Mouse (Mus musculus): ENCODE data around the gene Lmtk2. TPM values are rescaled to one million over a fixed set of nuclear protein-coding genes. Genes with fewer than 3 reads are reported as not detected.

Lmtk2 gene
- polyA plus RNA-seq, 1 experiment from 2014 or later, result 3.8 TPM

- Histone ChIP-seq H3K9ac (ENCODE audit: low read length) (no peak overlapping the region), H3K4me3 (ENCODE audit: low read depth, low read length) (no peak overlapping the region), H3K27ac (replicated peaks) (no peak overlapping the region), H3K4me2 (replicated peaks; ENCODE audit: low read depth) (no peak overlapping the region), H3K4me1 (replicated peaks; ENCODE audit: control insufficient read depth, insufficient read depth) (no peaks in the 10 kb centered on the region), H3K9me3 (ENCODE audit: control insufficient read depth, low read length) (no peaks in the 10 kb centered on the region), H3K27me3 (ENCODE audit: control insufficient read depth, insufficient read depth, low read length) (no peaks in the 10 kb centered on the region), H3K36me3 (ENCODE audit: control insufficient read depth, insufficient read depth, low read length) (peaks cover 9% of the 10 kb centered on the region)
- no peak for TF ChIP-seq CTCF (IDR thresholded peaks at IDR 0.05; ENCODE audit: low read depth)
- TF ChIP-seq EP300 (optimal IDR thresholded peaks at IDR 0.05), result no peak
- DNase-seq (ENCODE audit: low spot score) (peak; percentile 76), ATAC-seq (ENCODE audit: low FRiP score, low TSS enrichment) (peak; percentile 82)
- WGBS, result 60% methylated on average over 7 of the region's 7 CpGs
Observed at GRCm38 (mm10) chr5:144183647-144184335, 83.6 kb downstream of the Lmtk2 start.

GRCm38 (mm10) chr5:144184350-144185045 lies 84.3 kb downstream of the Lmtk2 start:
- Histone ChIP-seq H3K9ac (ENCODE audit: low read length) (no peak overlapping the region), H3K9me3 (ENCODE audit: control insufficient read depth, low read length) (no peaks in the 10 kb centered on the region), H3K27me3 (ENCODE audit: control insufficient read depth, insufficient read depth, low read length) (no peaks in the 10 kb centered on the region), H3K27ac (replicated peaks) (peak overlapping the region; percentile 45), H3K4me1 (replicated peaks; ENCODE audit: control insufficient read depth, insufficient read depth) (no peaks in the 10 kb centered on the region), H3K4me2 (replicated peaks; ENCODE audit: low read depth) (no peak overlapping the region), H3K36me3 (ENCODE audit: control insufficient read depth, insufficient read depth, low read length) (peaks cover 9% of the 10 kb centered on the region), H3K4me3 (ENCODE audit: low read depth, low read length) (no peak overlapping the region)
- no peak for TF ChIP-seq EP300 (optimal IDR thresholded peaks at IDR 0.05)
- TF ChIP-seq CTCF (IDR thresholded peaks at IDR 0.05; ENCODE audit: low read depth), result no peak
- 79% methylated on average over 21 of the region's 21 CpGs for WGBS
- DNase-seq (ENCODE audit: low spot score) (peak; percentile 44), ATAC-seq (ENCODE audit: low FRiP score, low TSS enrichment) (peak; percentile 53)

GRCm38 (mm10) chr5:144188422-144188821 lies 88.2 kb downstream of the Lmtk2 start:
- H3K36me3 ChIP-seq (ENCODE audit: control insufficient read depth, insufficient read depth, low read length), result peaks cover 9% of the 10 kb centered on the region
- no peak overlapping the region for H3K9ac ChIP-seq (ENCODE audit: low read length)
- H3K4me2 ChIP-seq (replicated peaks; ENCODE audit: low read depth), result no peak overlapping the region
- no peaks in the 10 kb centered on the region for H3K9me3 ChIP-seq (ENCODE audit: control insufficient read depth, low read length)
- WGBS, result 76% methylated on average over 6 of the region's 6 CpGs
- ATAC-seq (ENCODE audit: low FRiP score, low TSS enrichment) (no peak), DNase-seq (ENCODE audit: low spot score) (no peak)
- TF ChIP-seq EP300 (optimal IDR thresholded peaks at IDR 0.05), result no peak
- no peak for TF ChIP-seq CTCF (IDR thresholded peaks at IDR 0.05; ENCODE audit: low read depth)
- no peak overlapping the region for H3K4me3 ChIP-seq (ENCODE audit: low read depth, low read length)
- no peak overlapping the region for H3K27ac ChIP-seq (replicated peaks)
- no peaks in the 10 kb centered on the region for H3K27me3 ChIP-seq (ENCODE audit: control insufficient read depth, insufficient read depth, low read length)
- H3K4me1 ChIP-seq (replicated peaks; ENCODE audit: control insufficient read depth, insufficient read depth), result no peaks in the 10 kb centered on the region; the same call in none of the 2 replicates

GRCm38 (mm10) chr5:144189327-144189726 lies 89.1 kb downstream of the Lmtk2 start:
- no peak for ATAC-seq (ENCODE audit: low FRiP score, low TSS enrichment)
- TF ChIP-seq CTCF (IDR thresholded peaks at IDR 0.05; ENCODE audit: low read depth) (no peak), EP300 (optimal IDR thresholded peaks at IDR 0.05) (no peak)
- Histone ChIP-seq H3K4me2 (replicated peaks; ENCODE audit: low read depth) (no peak overlapping the region), H3K9ac (ENCODE audit: low read length) (no peak overlapping the region), H3K27ac (replicated peaks) (no peak overlapping the region), H3K36me3 (ENCODE audit: control insufficient read depth, insufficient read depth, low read length) (peaks cover 9% of the 10 kb centered on the region), H3K9me3 (ENCODE audit: control insufficient read depth, low read length) (no peaks in the 10 kb centered on the region), H3K4me3 (ENCODE audit: low read depth, low read length) (no peak overlapping the region), H3K4me1 (replicated peaks; ENCODE audit: control insufficient read depth, insufficient read depth) (no peaks in the 10 kb centered on the region; the same call in none of the 2 replicates), H3K27me3 (ENCODE audit: control insufficient read depth, insufficient read depth, low read length) (no peaks in the 10 kb centered on the region)
- DNase-seq (ENCODE audit: low spot score), result no peak
- 69% methylated on average over 7 of the region's 7 CpGs for WGBS

GRCm38 (mm10) chr5:144189950-144190583 lies 89.8 kb downstream of the Lmtk2 start, which contains the start of gene Bhlha15:
TSS of gene Bhlha15 (plus strand) at chr5:144190286.
- DNase-seq (ENCODE audit: low spot score) (peak; percentile 88), ATAC-seq (ENCODE audit: low FRiP score, low TSS enrichment) (peak; percentile 77)
- H3K9me3 ChIP-seq (ENCODE audit: control insufficient read depth, low read length), result no peaks in the 10 kb centered on the region
- TF ChIP-seq CTCF (IDR thresholded peaks at IDR 0.05; ENCODE audit: low read depth) (no peak), EP300 (optimal IDR thresholded peaks at IDR 0.05) (no peak)
- no peak within 1 kb of the TSS for H3K27ac ChIP-seq (replicated peaks)
- H3K4me2 ChIP-seq (replicated peaks; ENCODE audit: low read depth), result peak within 1 kb of the TSS; percentile 50
- H3K9ac ChIP-seq (ENCODE audit: low read length), result peak within 1 kb of the TSS; percentile 48
- peak within 1 kb of the TSS; percentile 28 for H3K4me3 ChIP-seq (ENCODE audit: low read depth, low read length)
- H3K36me3 ChIP-seq (ENCODE audit: control insufficient read depth, insufficient read depth, low read length), result peaks cover 9% of the 10 kb centered on the region
- 4% methylated on average over 23 of the region's 26 CpGs for WGBS
- H3K4me1 ChIP-seq (replicated peaks; ENCODE audit: control insufficient read depth, insufficient read depth), result no peaks in the 10 kb centered on the region; the same call in none of the 2 replicates
- H3K27me3 ChIP-seq (ENCODE audit: control insufficient read depth, insufficient read depth, low read length), result no peaks in the 10 kb centered on the region
